Mouse (Mus musculus) adrenal gland, adult 8-10 months (tissue): Measurements from ENCODE around the gene Gm20937. TPM values are rescaled to one million over a fixed set of nuclear protein-coding genes. Genes with fewer than 3 reads are reported as not detected.
"Not testable (repeated sequence)": the region's sequence is repeated elsewhere in the genome, so short reads cannot be mapped to it uniquely, and the experiment has no call there.

Experiments
- DNase-seq: peaks from one replicate; pipeline ENCODE4 v3.0.0; 2022
- total RNA-seq, 4 experiments: library from RNA; stranded (reverse); gene quantifications; 2 replicates each; pipeline ENCODE4 v1.2.4; 2022

The Gm20937 gene
- total RNA-seq, result not detected

DNA sequence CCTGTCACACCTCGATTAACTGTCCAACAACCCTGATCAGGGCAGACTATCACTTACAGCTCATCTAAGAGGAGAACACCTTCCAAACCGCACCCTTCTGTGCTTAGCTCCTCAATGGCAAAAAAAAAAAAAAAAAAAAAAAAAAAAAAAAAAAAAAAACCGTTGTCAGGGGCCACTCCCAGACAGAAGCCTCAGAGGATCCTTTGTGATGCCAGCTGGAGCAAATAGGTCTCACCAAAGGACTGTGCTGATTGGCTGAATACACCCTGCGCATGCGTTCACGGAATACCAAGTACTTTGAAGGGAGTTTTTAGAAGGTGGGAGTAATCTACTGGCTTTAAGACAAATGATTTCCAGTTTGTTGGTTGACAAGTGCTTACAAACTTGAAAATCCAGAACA lies at the start of gene Gm20937:
Gene Gm20937 (minus strand): TSS at position 101 of the 400 bp plus-strand sequence.
- not testable (repeated sequence) for DNase-seq

Other genes with a start within 250 kb of the Gm20937 start
- gene Gm20816, start 243.1 kb upstream of the Gm20937 start, total RNA-seq, result not detected